Mouse (Mus musculus) gastrocnemius, postnatal 4 days (tissue): ENCODE results near the gene Senp2. TPM values are rescaled to one million over a fixed set of nuclear protein-coding genes. Genes with fewer than 3 reads are reported as not detected.
"Not testable (repeated sequence)": the region's sequence is repeated elsewhere in the genome, so short reads cannot be mapped to it uniquely, and the experiment has no call there.

Experiments used
- DNase-seq, 2 experiments: peaks; one replicate each; pipeline ENCODE4 v3.0.0; 2021 to 2022; ENCODE audit warnings: low spot score in 2 of 2, mixed read lengths in 2 of 2
- long read RNA-seq, 2 experiments: library from polyadenylated mRNA; stranded (forward); transcript quantifications; one replicate each; pipeline ENCODE4 v2.0.0; 2021
- total RNA-seq, 2 experiments: library from RNA; stranded (reverse); gene quantifications; 2 replicates each; pipeline ENCODE4 v1.2.3; 2021

The Senp2 gene
- 10 to 100 TPM; 24.1 to 28.0 TPM for total RNA-seq
- long read RNA-seq, experiment 1, full-length matches to known transcripts = 17 of 25 reads
- long read RNA-seq, experiment 1, partial matches to known transcripts = 2 of 25 reads
- long read RNA-seq, experiment 1, other reads (novel, unspliced or antisense) = 6 of 25 reads
- long read RNA-seq, experiment 2, full-length matches to known transcripts = 16 of 25 reads
- long read RNA-seq, experiment 2, partial matches to known transcripts = 1 of 25 reads
- long read RNA-seq, experiment 2, other reads (novel, unspliced or antisense) = 8 of 25 reads

- peak; percentile 99 to 100 for DNase-seq
These were observed at the start of gene Senp2 for GRCm38 (mm10) chr16:22009099-22009584. Gene Senp2 (plus strand): TSS chr16:22009484.

GRCm38 (mm10) chr16:21965576-21965975 is 43.7 kb upstream of the Senp2 start:
- DNase-seq = no peak

GRCm38 (mm10) chr16:21969874-21970273 is 39.4 kb upstream of the Senp2 start:
- DNase-seq = no peak

- no peak for DNase-seq
These were observed 38.7 kb upstream of the Senp2 start for GRCm38 (mm10) chr16:21970536-21970935.

GRCm38 (mm10) chr16:21971446-21971845 is 37.8 kb upstream of the Senp2 start:
- no peak for DNase-seq

- peak in 1 of 2 experiments; percentile 16 for DNase-seq
These were observed 33.1 kb upstream of the Senp2 start for GRCm38 (mm10) chr16:21976203-21976602.

GRCm38 (mm10) chr16:21977347-21977746 is 31.9 kb upstream of the Senp2 start:
- no peak for DNase-seq

GRCm38 (mm10) chr16:21983146-21983545 is 26.1 kb upstream of the Senp2 start:
- DNase-seq = no peak

GRCm38 (mm10) chr16:21983581-21983980 is 25.7 kb upstream of the Senp2 start:
- DNase-seq = no peak

- no peak for DNase-seq
These were observed 25.2 kb upstream of the Senp2 start for GRCm38 (mm10) chr16:21984091-21984490.

GRCm38 (mm10) chr16:21986191-21986590 is 23.1 kb upstream of the Senp2 start:
- no peak for DNase-seq

- no peak for DNase-seq
These were observed 21.3 kb upstream of the Senp2 start for GRCm38 (mm10) chr16:21987956-21988355.

- not testable (repeated sequence) for DNase-seq
These were observed 18.4 kb upstream of the Senp2 start for GRCm38 (mm10) chr16:21990893-21991292.

- no peak for DNase-seq
These were observed 17.5 kb upstream of the Senp2 start for GRCm38 (mm10) chr16:21991774-21992173.

- DNase-seq = no peak
These were observed 14.0 kb upstream of the Senp2 start, which contains the start of gene Liph for GRCm38 (mm10) chr16:21995304-21995703. Gene Liph (minus strand): TSS chr16:21995663.

GRCm38 (mm10) chr16:21996402-21996801 is 12.9 kb upstream of the Senp2 start:
- no peak for DNase-seq

GRCm38 (mm10) chr16:21996881-21997641 is 12.2 kb upstream of the Senp2 start:
- DNase-seq = no peak

- no peak for DNase-seq
These were observed 11.2 kb upstream of the Senp2 start for GRCm38 (mm10) chr16:21998061-21998460.

GRCm38 (mm10) chr16:21999941-22000690 is 9.2 kb upstream of the Senp2 start:
- no peak for DNase-seq

GRCm38 (mm10) chr16:22001172-22001571 is 8.1 kb upstream of the Senp2 start:
- no peak for DNase-seq

- DNase-seq = no peak
These were observed 7.7 kb upstream of the Senp2 start for GRCm38 (mm10) chr16:22001606-22002005.

GRCm38 (mm10) chr16:22009596-22009995 is 312 bp downstream of the Senp2 start:
- no peak for DNase-seq
